Mouse (Mus musculus) olfactory bulb, adult 2 months (tissue): ENCODE data around the gene Lcp2.

ENCODE experiments used
- CTCF ChIP-seq: fragments of 200-500 bp; IDR thresholded peaks from 2 replicates; pipeline ENCODE4 v1.5.1; 2012; ENCODE audit warnings: low read depth, mild to moderate bottlenecking, low read length, moderate library complexity; ENCODE audit not compliant: insufficient read depth
- POLR2A ChIP-seq: fragments of 200-500 bp; IDR thresholded peaks from 2 replicates; pipeline ENCODE4 v1.6.1; 2012; ENCODE audit warnings: mild to moderate bottlenecking, low read depth, low read length, moderate library complexity; ENCODE audit not compliant: insufficient read depth

DNA sequence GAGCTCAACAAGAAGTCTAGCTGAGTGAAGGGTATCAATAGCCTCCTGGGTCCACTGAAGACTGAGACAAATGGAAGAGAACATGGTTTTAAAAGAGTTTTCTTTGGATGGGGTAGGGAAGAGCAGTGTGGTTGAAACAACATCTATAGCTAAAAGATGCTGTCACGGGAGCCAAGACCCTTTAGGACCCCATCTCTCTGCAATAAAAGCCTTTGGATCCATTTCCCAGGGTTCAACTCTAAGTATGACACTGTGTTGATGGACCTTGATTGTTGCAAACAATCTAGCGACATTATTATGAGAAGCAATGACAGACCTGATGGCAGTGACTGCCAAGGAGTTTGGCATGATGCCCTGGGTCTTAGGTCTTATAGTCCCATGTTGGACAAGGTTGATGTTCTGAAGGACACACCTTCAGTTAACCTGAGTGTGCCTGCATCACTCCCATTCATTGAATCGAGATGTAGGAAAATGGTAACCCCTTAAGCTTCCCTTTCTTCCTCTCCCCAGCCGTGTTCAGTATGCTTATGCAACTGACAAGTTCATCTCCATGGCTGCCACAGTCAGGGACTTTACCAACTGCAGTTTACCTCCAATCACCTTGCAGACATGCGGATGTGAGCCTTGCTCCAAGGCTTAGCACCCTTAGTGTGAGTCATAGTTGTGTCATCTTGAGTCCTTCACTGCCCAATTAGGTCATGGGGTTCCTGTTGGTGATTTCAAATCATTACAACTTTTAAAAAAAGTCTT lies 10.6 kb upstream of the Lcp2 start:
- no peak for TF ChIP-seq CTCF
- TF ChIP-seq POLR2A = no peak
